Mouse (Mus musculus): ENCODE measurements around the gene Glyr1. TPM values are rescaled to one million over a fixed set of nuclear protein-coding genes. Genes with fewer than 3 reads are reported as not detected.

The Glyr1 gene
- total RNA-seq, 2 experiments from 2014 or later, result 139 TPM

Other genes starting within 250 kb of the Glyr1 start
- gene 4930562C15Rik, start 214.4 kb downstream of the Glyr1 start, total RNA-seq (2021), result not detected
- 10 to 100 TPM; 91.3 to 94.9 TPM for gene Ubald1, start 169.5 kb downstream of the Glyr1 start, total RNA-seq (2021)
- gene Mgrn1, start 163.6 kb downstream of the Glyr1 start, total RNA-seq (2021), result 100 to 1,000 TPM; 213 TPM
- 10 to 100 TPM; 76.4 to 82.1 TPM for gene Nudt16l1, start 111.1 kb downstream of the Glyr1 start, total RNA-seq (2021)
- gene Anks3, start 85.7 kb downstream of the Glyr1 start, total RNA-seq (2021), result 10 to 100 TPM; 75.0 to 83.5 TPM
- not detected for gene Sept12, start 52.0 kb downstream of the Glyr1 start, total RNA-seq (2021)
- gene Smim22, start 42.6 kb downstream of the Glyr1 start, total RNA-seq (2021), result not detected
- gene Rogdi, start 36.3 kb downstream of the Glyr1 start, total RNA-seq (2021), result 100 to 1,000 TPM; 362 to 395 TPM
- gene Ubn1, start 194 bp upstream of the Glyr1 start, total RNA-seq (2021), result 10 to 100 TPM; 42.9 to 45.0 TPM
- 1 to 10 TPM; 2.4 to 2.5 TPM for gene Ppl, start 82.6 kb upstream of the Glyr1 start, total RNA-seq (2021)
- 1 to 10 TPM; 5.7 to 7.9 TPM for gene Sec14l5, start 97.2 kb upstream of the Glyr1 start, total RNA-seq (2021)
- gene Nagpa, start 154.1 kb upstream of the Glyr1 start, total RNA-seq (2021), result 10 to 100 TPM; 12.5 to 13.6 TPM
- 1 to 10 TPM; 4.5 to 4.7 TPM for gene AU021092, start 172.4 kb upstream of the Glyr1 start, total RNA-seq (2021)
- gene Alg1, start 183.8 kb upstream of the Glyr1 start, total RNA-seq (2021), result 10 to 100 TPM; 26.7 to 29.9 TPM
- 1 to 10 TPM; 5.2 to 5.6 TPM for gene Eef2kmt, start 206.1 kb upstream of the Glyr1 start, total RNA-seq (2021)